Mouse (Mus musculus) adrenal gland, postnatal 25 days (tissue): Measurements from ENCODE around the gene Ier5. TPM values are rescaled to one million over a fixed set of nuclear protein-coding genes. Genes with fewer than 3 reads are reported as not detected.

Experiments used
- DNase-seq: peaks from one replicate; pipeline ENCODE4 v3.0.0; 2021; ENCODE audit warnings: mixed read lengths
- total RNA-seq: library from RNA; stranded (reverse); gene quantifications from 2 replicates; pipeline ENCODE4 v1.2.3, GENCODE M21; 2021

Ier5 gene
- total RNA-seq, 1 experiment from 2014 or later, result 9.1 TPM

GRCm38 (mm10) chr1:155098486-155099279 lies 753 bp downstream of the Ier5 start:
- peak; percentile 68 for DNase-seq

GRCm38 (mm10) chr1:155097931-155098485 lies 1.4 kb downstream of the Ier5 start:
- peak; percentile 42 for DNase-seq

DNA sequence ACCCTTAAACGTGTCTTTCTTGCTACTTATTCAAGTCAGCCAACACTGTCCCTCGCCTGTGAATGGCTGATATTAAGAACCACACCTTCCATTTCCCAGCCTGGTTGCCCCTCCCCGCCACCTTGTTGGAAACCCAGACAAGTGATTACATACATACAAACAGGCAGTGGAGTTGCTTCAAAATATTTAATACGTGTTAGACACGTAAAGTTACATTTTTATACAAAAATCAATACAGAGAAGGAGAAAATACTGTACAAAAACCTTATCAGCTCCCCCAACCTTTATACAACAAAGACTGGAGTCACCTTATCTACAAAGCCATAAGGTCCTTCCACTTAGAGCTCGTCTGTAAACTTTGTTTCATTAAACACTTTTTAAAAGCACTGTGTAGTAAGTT lies 2.1 kb downstream of the Ier5 start:
- no peak for DNase-seq

GRCm38 (mm10) chr1:155096620-155097261 lies 2.7 kb downstream of the Ier5 start:
- DNase-seq, result no peak

DNA sequence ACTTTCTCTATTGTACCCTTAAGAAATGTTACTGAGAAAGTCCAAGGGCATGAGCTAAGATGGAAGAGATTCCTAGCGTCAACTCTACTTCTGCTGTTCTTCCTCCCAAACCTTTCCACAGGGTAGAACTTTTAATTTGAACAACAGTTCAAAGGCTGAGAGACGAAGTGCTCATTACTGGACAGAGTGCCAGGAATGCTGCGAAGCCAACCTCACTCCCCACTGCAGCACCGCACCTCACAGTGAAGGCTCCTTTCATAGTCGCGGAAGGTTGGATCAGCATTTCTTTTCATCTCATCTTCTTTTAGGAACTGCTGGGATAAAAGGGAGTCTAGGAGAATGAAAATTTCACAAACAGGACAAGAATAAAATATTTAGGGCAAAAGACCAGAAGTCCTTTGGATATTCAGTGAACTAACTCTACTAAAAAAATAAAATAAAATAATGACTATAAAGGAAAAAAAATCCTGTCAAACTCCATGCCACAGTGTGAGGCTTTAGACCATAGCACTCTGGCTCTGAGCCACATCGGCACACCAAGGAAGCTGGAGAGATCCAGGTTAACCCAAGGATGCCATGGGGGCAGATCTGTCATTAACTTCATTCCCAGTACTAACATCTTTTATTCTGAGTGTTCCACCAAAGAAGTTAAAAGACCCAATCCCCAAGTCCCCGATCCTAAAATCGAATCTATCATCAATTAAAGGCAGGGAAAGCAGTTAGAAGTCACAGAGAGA lies 5.3 kb downstream of the Ier5 start:
- DNase-seq, result no peak

- peak; percentile 38 for DNase-seq
Measured at GRCm38 (mm10) chr1:155093145-155093791, 6.2 kb downstream of the Ier5 start.

DNA sequence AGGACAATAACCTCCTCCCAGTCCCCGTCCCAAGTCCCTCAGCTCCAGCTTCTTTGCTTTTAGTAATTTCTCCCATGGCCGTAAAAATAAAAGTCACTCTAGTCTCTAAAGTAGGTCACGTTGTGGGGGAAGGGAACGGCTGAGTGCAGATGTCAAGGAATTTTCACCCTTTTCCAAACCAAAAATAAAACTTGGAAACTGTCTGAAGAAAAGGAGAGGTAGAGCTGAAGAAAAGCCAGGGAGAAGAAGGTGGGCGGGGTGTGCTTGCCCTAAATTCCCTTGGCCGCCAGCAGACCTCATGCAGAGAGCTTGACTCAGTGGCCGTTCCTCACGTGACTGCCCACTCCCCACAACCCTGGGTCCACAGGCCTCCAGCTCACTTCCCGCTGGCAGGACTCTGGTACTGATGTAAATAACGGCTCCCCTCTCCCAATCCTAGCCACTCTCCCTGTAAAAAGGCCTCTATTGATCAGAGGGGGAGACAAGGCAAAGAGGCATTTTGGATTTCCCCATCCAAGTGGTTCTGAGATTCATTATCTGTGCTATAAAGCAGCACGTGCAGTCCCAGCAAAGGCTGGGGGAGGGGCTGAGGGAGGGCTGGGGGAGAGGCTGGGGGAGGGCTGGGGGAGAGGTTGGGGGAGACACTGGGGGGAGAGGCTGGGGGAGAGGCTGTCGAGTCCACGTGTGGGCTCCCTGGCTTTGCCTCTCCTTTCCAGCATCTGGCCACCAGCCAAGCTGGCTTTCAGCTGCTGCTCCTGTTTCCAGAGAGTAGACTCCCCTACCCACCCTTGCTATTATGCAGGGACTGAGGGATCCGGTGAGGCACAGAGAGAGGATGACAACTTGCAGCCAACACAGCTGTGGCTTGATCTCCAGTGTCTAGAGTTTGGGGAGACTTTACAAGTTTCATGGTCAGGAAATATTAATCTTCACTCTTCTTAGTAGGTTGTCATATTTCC lies 7.3 kb downstream of the Ier5 start:
- DNase-seq, result peak; percentile 55

GRCm38 (mm10) chr1:155091374-155091841 lies 8.0 kb downstream of the Ier5 start:
- DNase-seq, result no peak

- DNase-seq, result no peak
Measured at GRCm38 (mm10) chr1:155090736-155091135, 8.7 kb downstream of the Ier5 start.

DNA sequence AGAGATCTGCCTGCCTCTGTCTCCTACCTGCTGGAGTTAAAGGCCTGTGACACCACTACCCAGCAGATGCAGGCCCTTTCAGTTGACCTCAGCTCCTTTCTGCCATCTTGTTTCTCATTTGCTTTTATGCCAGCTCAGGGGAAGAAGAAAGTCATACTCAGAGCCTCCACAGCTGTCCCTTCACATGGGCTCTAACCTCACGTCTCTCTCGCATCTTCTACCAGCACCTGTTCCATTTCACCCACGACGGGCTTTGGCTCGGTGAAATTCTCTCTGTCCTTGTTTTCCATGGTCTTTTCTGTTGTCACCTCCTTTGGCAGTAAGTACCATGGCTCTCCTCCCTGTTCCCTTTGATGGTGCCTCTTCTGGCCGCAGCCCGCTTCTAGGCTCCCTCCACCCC lies 9.1 kb downstream of the Ier5 start:
- DNase-seq, result no peak

DNA sequence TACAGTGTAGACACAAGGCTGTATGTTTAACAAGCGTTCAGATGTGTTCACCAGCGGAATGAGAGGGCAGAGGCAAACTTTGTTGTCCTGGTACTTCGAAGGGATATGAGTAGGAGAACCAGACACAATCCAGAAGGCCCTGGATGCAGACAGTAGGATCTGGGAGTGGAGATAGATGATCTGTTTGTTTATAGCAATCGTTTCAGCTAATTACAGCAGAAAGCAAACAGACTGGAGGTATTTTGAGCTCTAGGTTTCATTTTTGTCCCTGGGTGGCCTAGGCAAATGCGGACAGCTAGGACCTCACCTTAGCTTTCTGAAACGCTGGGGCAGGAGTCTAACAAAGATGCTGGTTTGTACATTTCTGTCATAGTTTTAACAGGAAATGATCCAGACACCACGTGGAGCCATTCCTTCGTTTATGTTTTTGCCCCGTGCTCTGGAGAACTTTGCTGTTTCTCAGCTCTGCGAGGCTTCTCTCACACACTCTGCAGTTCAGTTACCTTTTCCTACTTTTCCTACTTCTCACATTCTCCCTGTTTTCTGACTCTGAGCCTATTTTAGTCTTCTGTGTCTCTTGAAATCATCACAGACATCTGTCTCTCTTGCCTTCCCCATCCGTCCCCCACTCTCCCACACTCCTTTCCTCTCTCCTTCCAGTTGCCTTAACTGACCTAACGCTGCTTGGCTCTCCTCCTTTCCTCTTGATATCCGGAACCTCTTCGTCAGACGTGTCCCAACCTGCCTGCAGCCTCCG lies 10.4 kb downstream of the Ier5 start:
- DNase-seq, result no peak

DNA sequence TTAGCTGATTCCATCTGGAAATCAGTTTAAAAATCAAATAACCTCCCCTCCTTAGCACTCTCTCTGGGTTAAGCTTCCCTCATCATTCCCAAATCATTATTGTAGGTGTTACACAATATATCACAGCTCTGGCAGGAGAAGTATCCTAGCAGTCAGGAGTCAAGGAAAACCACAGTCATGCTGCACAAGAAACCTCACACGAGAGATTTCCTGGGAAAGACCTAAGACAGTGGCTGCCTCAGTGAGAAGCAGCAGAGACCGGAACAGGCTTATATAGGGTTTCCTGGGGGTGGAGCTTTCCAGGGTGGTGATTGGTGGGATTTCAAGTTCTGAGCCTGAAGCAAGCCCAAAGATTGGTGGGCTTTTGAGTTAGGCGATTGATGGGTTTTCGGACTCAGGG lies 11.4 kb downstream of the Ier5 start:
- DNase-seq, result no peak

GRCm38 (mm10) chr1:155086893-155087292 lies 12.5 kb downstream of the Ier5 start:
- no peak for DNase-seq

- no peak for DNase-seq
Measured at GRCm38 (mm10) chr1:155086416-155086815, 13.0 kb downstream of the Ier5 start.

GRCm38 (mm10) chr1:155084839-155085238 lies 14.6 kb downstream of the Ier5 start:
- DNase-seq, result no peak

- DNase-seq, result peak; percentile 99
Measured at GRCm38 (mm10) chr1:155083271-155084265, 15.9 kb downstream of the Ier5 start.

DNA sequence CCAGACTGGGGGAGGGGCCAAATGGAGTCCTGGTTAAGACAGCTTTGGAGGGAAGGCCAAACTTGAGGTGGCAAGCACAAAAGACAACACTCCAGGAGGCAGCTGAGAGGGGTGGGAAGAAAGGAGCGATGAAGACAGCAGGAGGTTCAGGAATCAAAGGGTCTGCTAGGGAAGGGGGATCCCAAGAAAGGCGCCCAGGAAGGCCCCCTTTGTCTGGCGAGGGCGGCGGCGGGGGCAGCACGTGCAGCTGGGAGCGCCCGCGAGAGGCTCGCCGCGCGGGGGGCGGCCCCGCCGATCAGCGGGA lies 16.5 kb downstream of the Ier5 start:
- DNase-seq, result peak; percentile 18

GRCm38 (mm10) chr1:155082158-155082964 lies 17.1 kb downstream of the Ier5 start:
- DNase-seq, result no peak
